Mouse (Mus musculus): Measurements from ENCODE around the gene Fmnl2. TPM values are rescaled to one million over a fixed set of nuclear protein-coding genes. Genes with fewer than 3 reads are reported as not detected.
A peak's percentile ranks its signal among the peaks of the same experiment; 100 is the strongest.

Fmnl2 gene
- polyA plus RNA-seq, 1 experiment from 2014 or later = 3.3 TPM

GRCm38 (mm10) chr2:52952202-52952730 lies 94.6 kb downstream of the Fmnl2 start:
- Histone ChIP-seq H3K27ac (ENCODE audit: low read length) (no peak overlapping the region), H3K36me3 (ENCODE audit: control insufficient read depth, insufficient read depth, low read length) (no peaks in the 10 kb centered on the region), H3K4me3 (replicated peaks; ENCODE audit: low read length) (no peak overlapping the region), H3K4me1 (ENCODE audit: control insufficient read depth, insufficient read depth, low read length) (peaks cover 10% of the 10 kb centered on the region), H3K9me3 (replicated peaks; ENCODE audit: control insufficient read depth, low read length) (no peaks in the 10 kb centered on the region), H3K9ac (ENCODE audit: low read length) (no peak overlapping the region), H3K4me2 (ENCODE audit: low read depth, low read length) (no peak overlapping the region), H3K27me3 (ENCODE audit: control insufficient read depth, insufficient read depth, low read length) (no peaks in the 10 kb centered on the region)
- 67% methylated on average over 6 of the region's 6 CpGs for WGBS
- no peak for ATAC-seq (ENCODE audit: insufficient read depth, low FRiP score)

- H3K4me2 ChIP-seq (ENCODE audit: low read depth, low read length) = no peak overlapping the region
- no peaks in the 10 kb centered on the region for H3K36me3 ChIP-seq (ENCODE audit: control insufficient read depth, insufficient read depth, low read length)
- H3K9me3 ChIP-seq (replicated peaks; ENCODE audit: control insufficient read depth, low read length) = no peaks in the 10 kb centered on the region
- WGBS = 49% methylated on average over 8 of the region's 8 CpGs
- peaks cover 32% of the 10 kb centered on the region for H3K4me1 ChIP-seq (ENCODE audit: control insufficient read depth, insufficient read depth, low read length)
- ATAC-seq (ENCODE audit: insufficient read depth, low FRiP score) = peak; percentile 78
- no peak overlapping the region for H3K9ac ChIP-seq (ENCODE audit: low read length)
- no peaks in the 10 kb centered on the region for H3K27me3 ChIP-seq (ENCODE audit: control insufficient read depth, insufficient read depth, low read length)
- no peak overlapping the region for H3K4me3 ChIP-seq (replicated peaks; ENCODE audit: low read length)
- H3K27ac ChIP-seq (ENCODE audit: low read length) = no peak overlapping the region
Observed at GRCm38 (mm10) chr2:52955090-52955489, 97.4 kb downstream of the Fmnl2 start.

- ATAC-seq (ENCODE audit: insufficient read depth, low FRiP score) = no peak
- Histone ChIP-seq H3K4me3 (replicated peaks; ENCODE audit: low read length) (no peak overlapping the region), H3K4me2 (ENCODE audit: low read depth, low read length) (no peak overlapping the region), H3K4me1 (ENCODE audit: control insufficient read depth, insufficient read depth, low read length) (peaks cover 37% of the 10 kb centered on the region), H3K9me3 (replicated peaks; ENCODE audit: control insufficient read depth, low read length) (no peaks in the 10 kb centered on the region), H3K27ac (ENCODE audit: low read length) (no peak overlapping the region), H3K27me3 (ENCODE audit: control insufficient read depth, insufficient read depth, low read length) (no peaks in the 10 kb centered on the region), H3K36me3 (ENCODE audit: control insufficient read depth, insufficient read depth, low read length) (no peaks in the 10 kb centered on the region), H3K9ac (ENCODE audit: low read length) (no peak overlapping the region)
- 88% methylated on average over 10 of the region's 10 CpGs for whole genome bisulfite sequencing
Observed at GRCm38 (mm10) chr2:52955831-52956230, 98.2 kb downstream of the Fmnl2 start.

GRCm38 (mm10) chr2:52957771-52958534 lies 100.3 kb downstream of the Fmnl2 start:
- H3K27me3 ChIP-seq (ENCODE audit: control insufficient read depth, insufficient read depth, low read length) = no peaks in the 10 kb centered on the region
- H3K4me2 ChIP-seq (ENCODE audit: low read depth, low read length) = no peak overlapping the region
- WGBS = 47% methylated on average over 8 of the region's 8 CpGs
- H3K27ac ChIP-seq (ENCODE audit: low read length) = peak overlapping the region; percentile 65; the same call in 1 of the 2 replicates
- H3K36me3 ChIP-seq (ENCODE audit: control insufficient read depth, insufficient read depth, low read length) = no peaks in the 10 kb centered on the region
- H3K9me3 ChIP-seq (replicated peaks; ENCODE audit: control insufficient read depth, low read length) = no peaks in the 10 kb centered on the region
- H3K4me3 ChIP-seq (replicated peaks; ENCODE audit: low read length) = no peak overlapping the region
- no peak overlapping the region for H3K9ac ChIP-seq (ENCODE audit: low read length)
- H3K4me1 ChIP-seq (ENCODE audit: control insufficient read depth, insufficient read depth, low read length) = peaks cover 37% of the 10 kb centered on the region
- no peak for ATAC-seq (ENCODE audit: insufficient read depth, low FRiP score)

GRCm38 (mm10) chr2:52958535-52959290 lies 101.1 kb downstream of the Fmnl2 start:
- 8% methylated on average over 15 of the region's 15 CpGs for WGBS
- H3K4me3 ChIP-seq (replicated peaks; ENCODE audit: low read length) = peak overlapping the region; percentile 16
- peak; percentile 81; the same call in 1 of the 2 replicates for ATAC-seq (ENCODE audit: insufficient read depth, low FRiP score)

GRCm38 (mm10) chr2:52959291-52959621 lies 101.6 kb downstream of the Fmnl2 start:
- H3K4me1 ChIP-seq (ENCODE audit: control insufficient read depth, insufficient read depth, low read length) = peaks cover 37% of the 10 kb centered on the region
- H3K27ac ChIP-seq (ENCODE audit: low read length) = peak overlapping the region; percentile 75
- no peaks in the 10 kb centered on the region for H3K36me3 ChIP-seq (ENCODE audit: control insufficient read depth, insufficient read depth, low read length)
- H3K27me3 ChIP-seq (ENCODE audit: control insufficient read depth, insufficient read depth, low read length) = no peaks in the 10 kb centered on the region
- H3K4me2 ChIP-seq (ENCODE audit: low read depth, low read length) = peak overlapping the region; percentile 49
- no peak for ATAC-seq (ENCODE audit: insufficient read depth, low FRiP score)
- H3K9ac ChIP-seq (ENCODE audit: low read length) = peak overlapping the region; percentile 49
- no peaks in the 10 kb centered on the region for H3K9me3 ChIP-seq (replicated peaks; ENCODE audit: control insufficient read depth, low read length)
- H3K4me3 ChIP-seq (replicated peaks; ENCODE audit: low read length) = peak overlapping the region; percentile 16; the same call in 1 of the 2 replicates

More at GRCm38 (mm10) chr2:52958535-52959290, 101.1 kb downstream of the Fmnl2 start:
- H3K4me2 ChIP-seq (ENCODE audit: low read depth, low read length) = peak overlapping the region; percentile 49
- H3K9me3 ChIP-seq (replicated peaks; ENCODE audit: control insufficient read depth, low read length) = no peaks in the 10 kb centered on the region
- H3K27ac ChIP-seq (ENCODE audit: low read length) = peak overlapping the region; percentile 75
- no peaks in the 10 kb centered on the region for H3K27me3 ChIP-seq (ENCODE audit: control insufficient read depth, insufficient read depth, low read length)
- H3K4me1 ChIP-seq (ENCODE audit: control insufficient read depth, insufficient read depth, low read length) = peaks cover 37% of the 10 kb centered on the region
- H3K36me3 ChIP-seq (ENCODE audit: control insufficient read depth, insufficient read depth, low read length) = no peaks in the 10 kb centered on the region
- H3K9ac ChIP-seq (ENCODE audit: low read length) = peak overlapping the region; percentile 49

GRCm38 (mm10) chr2:52959982-52960381 lies 102.3 kb downstream of the Fmnl2 start:
- no peak for ATAC-seq (ENCODE audit: insufficient read depth, low FRiP score)
- WGBS = 24% methylated on average over 3 of the region's 3 CpGs
- Histone ChIP-seq H3K27me3 (ENCODE audit: control insufficient read depth, insufficient read depth, low read length) (no peaks in the 10 kb centered on the region), H3K4me1 (ENCODE audit: control insufficient read depth, insufficient read depth, low read length) (peaks cover 35% of the 10 kb centered on the region), H3K4me3 (replicated peaks; ENCODE audit: low read length) (no peak overlapping the region), H3K9ac (ENCODE audit: low read length) (no peak overlapping the region), H3K27ac (ENCODE audit: low read length) (peak overlapping the region; percentile 55), H3K4me2 (ENCODE audit: low read depth, low read length) (no peak overlapping the region), H3K36me3 (ENCODE audit: control insufficient read depth, insufficient read depth, low read length) (no peaks in the 10 kb centered on the region), H3K9me3 (replicated peaks; ENCODE audit: control insufficient read depth, low read length) (no peaks in the 10 kb centered on the region)

GRCm38 (mm10) chr2:52960697-52961096 lies 103.0 kb downstream of the Fmnl2 start:
- Histone ChIP-seq H3K9me3 (replicated peaks; ENCODE audit: control insufficient read depth, low read length) (no peaks in the 10 kb centered on the region), H3K9ac (ENCODE audit: low read length) (peak overlapping the region; percentile 3; the same call in 1 of the 2 replicates), H3K36me3 (ENCODE audit: control insufficient read depth, insufficient read depth, low read length) (no peaks in the 10 kb centered on the region), H3K27me3 (ENCODE audit: control insufficient read depth, insufficient read depth, low read length) (no peaks in the 10 kb centered on the region), H3K4me3 (replicated peaks; ENCODE audit: low read length) (no peak overlapping the region), H3K4me1 (ENCODE audit: control insufficient read depth, insufficient read depth, low read length) (peaks cover 37% of the 10 kb centered on the region), H3K4me2 (ENCODE audit: low read depth, low read length) (no peak overlapping the region), H3K27ac (ENCODE audit: low read length) (peak overlapping the region; percentile 55)
- WGBS = 49% methylated on average over 2 of the region's 2 CpGs
- no peak for ATAC-seq (ENCODE audit: insufficient read depth, low FRiP score)

- peaks cover 43% of the 10 kb centered on the region for H3K4me1 ChIP-seq (ENCODE audit: control insufficient read depth, insufficient read depth, low read length)
- no peak for ATAC-seq (ENCODE audit: insufficient read depth, low FRiP score)
- no peak overlapping the region for H3K27ac ChIP-seq (ENCODE audit: low read length)
- H3K36me3 ChIP-seq (ENCODE audit: control insufficient read depth, insufficient read depth, low read length) = no peaks in the 10 kb centered on the region
- 86% methylated on average over 1 of the region's 1 CpGs for WGBS
- no peak overlapping the region for H3K9ac ChIP-seq (ENCODE audit: low read length)
- no peak overlapping the region for H3K4me2 ChIP-seq (ENCODE audit: low read depth, low read length)
- H3K4me3 ChIP-seq (replicated peaks; ENCODE audit: low read length) = no peak overlapping the region
- no peaks in the 10 kb centered on the region for H3K9me3 ChIP-seq (replicated peaks; ENCODE audit: control insufficient read depth, low read length)
- H3K27me3 ChIP-seq (ENCODE audit: control insufficient read depth, insufficient read depth, low read length) = no peaks in the 10 kb centered on the region
Observed at GRCm38 (mm10) chr2:52963439-52963838, 105.8 kb downstream of the Fmnl2 start.
